Mouse (Mus musculus): Measurements from ENCODE around the gene Enpp5. TPM values are rescaled to one million over a fixed set of nuclear protein-coding genes. Genes with fewer than 3 reads are reported as not detected.

The Enpp5 gene
- polyA plus RNA-seq, 1 experiment: 220 TPM

GRCm38 (mm10) chr17:44075601-44076000 is 3.0 kb upstream of the Enpp5 start:
- H3K27ac ChIP-seq (ENCODE audit: insufficient read depth, low read length): no peak overlapping the region
- no peak for DNase-seq
- no peaks in the 10 kb centered on the region for H3K27me3 ChIP-seq (ENCODE audit: control insufficient read depth, insufficient read depth, low read length)
- peaks cover 2% of the 10 kb centered on the region; the same call in 1 of the 2 replicates for H3K4me1 ChIP-seq (ENCODE audit: control insufficient read depth, insufficient read depth, low read length)
- WGBS: 81% methylated on average over 3 of the region's 3 CpGs
- no peak overlapping the region for H3K4me3 ChIP-seq (replicated peaks; ENCODE audit: insufficient read depth, low read depth, low read length)
- TF ChIP-seq POLR2A (IDR thresholded peaks at IDR 0.05; ENCODE audit: borderline replicate concordance, insufficient read depth, low read length): no peak
- TF ChIP-seq CTCF (IDR thresholded peaks at IDR 0.05; ENCODE audit: borderline replicate concordance, insufficient read depth, low read depth, low read length): no peak

GRCm38 (mm10) chr17:44076051-44076680 is 2.4 kb upstream of the Enpp5 start:
- Histone ChIP-seq H3K4me3 (replicated peaks; ENCODE audit: insufficient read depth, low read depth, low read length) (no peak overlapping the region), H3K27me3 (ENCODE audit: control insufficient read depth, insufficient read depth, low read length) (no peaks in the 10 kb centered on the region), H3K27ac (ENCODE audit: insufficient read depth, low read length) (no peak overlapping the region), H3K4me1 (ENCODE audit: control insufficient read depth, insufficient read depth, low read length) (peaks cover 2% of the 10 kb centered on the region; the same call in 1 of the 2 replicates)
- TF ChIP-seq CTCF (IDR thresholded peaks at IDR 0.05; ENCODE audit: borderline replicate concordance, insufficient read depth, low read depth, low read length) (peak; percentile 57), POLR2A (IDR thresholded peaks at IDR 0.05; ENCODE audit: borderline replicate concordance, insufficient read depth, low read length) (no peak)
- DNase-seq: peak; percentile 23 to 29
- 45% methylated on average over 6 of the region's 6 CpGs for WGBS

- Histone ChIP-seq H3K27me3 (ENCODE audit: control insufficient read depth, insufficient read depth, low read length) (no peaks in the 10 kb centered on the region), H3K27ac (ENCODE audit: insufficient read depth, low read length) (no peak overlapping the region), H3K4me3 (replicated peaks; ENCODE audit: insufficient read depth, low read depth, low read length) (no peak overlapping the region), H3K4me1 (ENCODE audit: control insufficient read depth, insufficient read depth, low read length) (peaks cover 2% of the 10 kb centered on the region; the same call in 1 of the 2 replicates)
- WGBS: 76% methylated on average over 12 of the region's 12 CpGs
- no peak for TF ChIP-seq POLR2A (IDR thresholded peaks at IDR 0.05; ENCODE audit: borderline replicate concordance, insufficient read depth, low read length)
- TF ChIP-seq CTCF (IDR thresholded peaks at IDR 0.05; ENCODE audit: borderline replicate concordance, insufficient read depth, low read depth, low read length): no peak
- no peak for DNase-seq
These were observed 1.3 kb upstream of the Enpp5 start for GRCm38 (mm10) chr17:44077146-44077842.

GRCm38 (mm10) chr17:44077843-44078160 is 811 bp upstream of the Enpp5 start:
- DNase-seq: no peak
- H3K27ac ChIP-seq (ENCODE audit: insufficient read depth, low read length): no peak overlapping the region
- TF ChIP-seq CTCF (IDR thresholded peaks at IDR 0.05; ENCODE audit: borderline replicate concordance, insufficient read depth, low read depth, low read length): no peak
- TF ChIP-seq POLR2A (IDR thresholded peaks at IDR 0.05; ENCODE audit: borderline replicate concordance, insufficient read depth, low read length): no peak

GRCm38 (mm10) chr17:44083156-44083555 is 4.5 kb downstream of the Enpp5 start:
- DNase-seq: no peak
- WGBS: 95% methylated on average over 4 of the region's 4 CpGs
- Histone ChIP-seq H3K4me1 (ENCODE audit: control insufficient read depth, insufficient read depth, low read length) (peaks cover 2% of the 10 kb centered on the region; the same call in 1 of the 2 replicates), H3K27ac (ENCODE audit: insufficient read depth, low read length) (no peak overlapping the region), H3K4me3 (replicated peaks; ENCODE audit: insufficient read depth, low read depth, low read length) (no peak overlapping the region), H3K27me3 (ENCODE audit: control insufficient read depth, insufficient read depth, low read length) (no peaks in the 10 kb centered on the region)
- TF ChIP-seq CTCF (IDR thresholded peaks at IDR 0.05; ENCODE audit: borderline replicate concordance, insufficient read depth, low read depth, low read length): no peak
- TF ChIP-seq POLR2A (IDR thresholded peaks at IDR 0.05; ENCODE audit: borderline replicate concordance, insufficient read depth, low read length): no peak

More at GRCm38 (mm10) chr17:44077843-44078160, 811 bp upstream of the Enpp5 start:
- Histone ChIP-seq H3K27me3 (ENCODE audit: control insufficient read depth, insufficient read depth, low read length) (no peaks in the 10 kb centered on the region), H3K4me1 (ENCODE audit: control insufficient read depth, insufficient read depth, low read length) (peaks cover 2% of the 10 kb centered on the region; the same call in 1 of the 2 replicates), H3K4me3 (replicated peaks; ENCODE audit: insufficient read depth, low read depth, low read length) (no peak overlapping the region)
- WGBS: 75% methylated on average over 2 of the region's 2 CpGs

GRCm38 (mm10) chr17:44088226-44088625 is 9.6 kb downstream of the Enpp5 start:
- Histone ChIP-seq H3K27me3 (ENCODE audit: control insufficient read depth, insufficient read depth, low read length) (no peaks in the 10 kb centered on the region), H3K4me1 (ENCODE audit: control insufficient read depth, insufficient read depth, low read length) (no peaks in the 10 kb centered on the region), H3K4me3 (replicated peaks; ENCODE audit: insufficient read depth, low read depth, low read length) (no peak overlapping the region), H3K27ac (ENCODE audit: insufficient read depth, low read length) (no peak overlapping the region)
- WGBS: 93% methylated on average over 3 of the region's 3 CpGs
- no peak for DNase-seq
- TF ChIP-seq CTCF (IDR thresholded peaks at IDR 0.05; ENCODE audit: borderline replicate concordance, insufficient read depth, low read depth, low read length) (no peak), POLR2A (IDR thresholded peaks at IDR 0.05; ENCODE audit: borderline replicate concordance, insufficient read depth, low read length) (no peak)

- no peak for TF ChIP-seq POLR2A (IDR thresholded peaks at IDR 0.05; ENCODE audit: borderline replicate concordance, insufficient read depth, low read length)
- TF ChIP-seq CTCF (IDR thresholded peaks at IDR 0.05; ENCODE audit: borderline replicate concordance, insufficient read depth, low read depth, low read length): no peak
- H3K4me1 ChIP-seq (ENCODE audit: control insufficient read depth, insufficient read depth, low read length): no peaks in the 10 kb centered on the region
- DNase-seq: no peak
- no peaks in the 10 kb centered on the region for H3K27me3 ChIP-seq (ENCODE audit: control insufficient read depth, insufficient read depth, low read length)
- no peak overlapping the region for H3K27ac ChIP-seq (ENCODE audit: insufficient read depth, low read length)
- WGBS: 71% methylated on average over 2 of the region's 2 CpGs
- no peak overlapping the region for H3K4me3 ChIP-seq (replicated peaks; ENCODE audit: insufficient read depth, low read depth, low read length)
These were observed 12.3 kb downstream of the Enpp5 start for GRCm38 (mm10) chr17:44090916-44091315.

GRCm38 (mm10) chr17:44091512-44091911 is 12.9 kb downstream of the Enpp5 start:
- WGBS: 51% methylated on average over 2 of the region's 2 CpGs

More at GRCm38 (mm10) chr17:44091512-44091911, 12.9 kb downstream of the Enpp5 start:
- DNase-seq: no peak
- H3K27ac ChIP-seq (ENCODE audit: insufficient read depth, low read length): no peak overlapping the region
- H3K4me3 ChIP-seq (replicated peaks; ENCODE audit: insufficient read depth, low read depth, low read length): no peak overlapping the region
- no peaks in the 10 kb centered on the region for H3K27me3 ChIP-seq (ENCODE audit: control insufficient read depth, insufficient read depth, low read length)
- TF ChIP-seq POLR2A (IDR thresholded peaks at IDR 0.05; ENCODE audit: borderline replicate concordance, insufficient read depth, low read length) (no peak), CTCF (IDR thresholded peaks at IDR 0.05; ENCODE audit: borderline replicate concordance, insufficient read depth, low read depth, low read length) (no peak)
- no peaks in the 10 kb centered on the region for H3K4me1 ChIP-seq (ENCODE audit: control insufficient read depth, insufficient read depth, low read length)
